Comparison of ENCODE assay signal across 25 mouse cellular contexts in the genomic region with DNA sequence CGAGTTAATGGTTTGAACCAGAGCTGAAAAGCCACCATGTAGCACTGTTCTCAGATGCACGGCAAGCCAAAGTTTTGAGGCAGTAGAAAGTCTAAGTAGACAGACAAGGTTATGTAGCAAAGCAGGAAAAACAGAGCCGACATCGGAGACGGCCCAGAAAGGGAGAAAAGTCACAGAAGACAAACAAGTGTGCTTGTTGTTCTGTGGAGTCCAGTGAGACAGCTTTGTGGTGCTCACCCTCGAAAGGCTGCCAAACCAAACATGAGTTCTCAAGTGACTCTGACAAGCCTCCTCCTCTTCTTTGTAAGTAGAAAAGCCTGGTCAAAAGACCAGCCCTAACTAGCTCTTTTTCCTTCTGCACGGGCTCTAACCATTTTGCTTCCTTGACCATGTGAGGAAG.
A peak's percentile ranks its signal among the peaks of the same experiment; 100 is the strongest.
DNase-seq lines count a peak whose midpoint lies in the region; ATAC-seq and TF ChIP-seq lines count a peak whose summit lies in the region.
"Had no signal": no experiment of that assay in that cellular context is flagged by ENCODE, and none has a peak within 500 bp of the region (broad histone marks: within the 10 kb centered on the region; RNA-seq: fewer than 3 reads in every experiment).

No protein-coding gene starts in this region.

- no peak for TF ChIP-seq POLR2A in liver, adult 2 months (IDR thresholded peaks at IDR 0.05; ENCODE audit: extremely low read depth, insufficient read depth, low read length)

- no peak overlapping the region; the same call in 1 of the 2 replicates for H3K27ac ChIP-seq in heart, embryonic 11.5 days (ENCODE audit: low read depth, low read length)
- H3K27ac ChIP-seq in liver, adult 2 months (replicated peaks; ENCODE audit: insufficient read depth, low read depth, low read length): no peak overlapping the region
- H3K27ac ChIP-seq in liver, postnatal 0 days (ENCODE audit: low read depth): no peak overlapping the region
- H3K27ac ChIP-seq in forebrain, postnatal 0 days (ENCODE audit: low read depth, low read length): no peak overlapping the region
- H3K27ac ChIP-seq: forebrain, embryonic 10.5 days; hindbrain, embryonic 10.5 days; intestine, embryonic 15.5 days; layer of hippocampus, adult 2 months; midbrain, embryonic 13.5 days; stomach, postnatal 0 days had no signal

- H3K4me3 ChIP-seq in heart, embryonic 11.5 days (ENCODE audit: low read depth, low read length): no peak overlapping the region
- H3K4me3 ChIP-seq in liver, adult 2 months (ENCODE audit: insufficient read depth, low read depth, low read length): no peak overlapping the region
- no peak overlapping the region for H3K4me3 ChIP-seq in liver, postnatal 0 days (ENCODE audit: low read depth, low read length)
- no peak overlapping the region for H3K4me3 ChIP-seq in forebrain, postnatal 0 days (ENCODE audit: low read depth, low read length)
- H3K4me3 ChIP-seq: forebrain, embryonic 10.5 days; hindbrain, embryonic 10.5 days; intestine, embryonic 15.5 days; layer of hippocampus, adult 2 months; midbrain, embryonic 13.5 days had no signal

- WGBS in heart, embryonic 11.5 days (ENCODE audit: insufficient replicate concordance): 67% methylated on average over 7 of the region's 7 CpGs
- 49% methylated on average over 7 of the region's 7 CpGs for WGBS in liver, adult 2 months
- WGBS in liver, postnatal 0 days (ENCODE audit: insufficient replicate concordance): 67% methylated on average over 7 of the region's 7 CpGs
- WGBS in forebrain, postnatal 0 days: 41% methylated on average over 7 of the region's 7 CpGs

- no peaks in the 10 kb centered on the region for H3K36me3 ChIP-seq in heart, embryonic 11.5 days (ENCODE audit: control insufficient read depth, insufficient read depth, low read length)
- H3K36me3 ChIP-seq in liver, adult 2 months (ENCODE audit: control insufficient read depth, insufficient read depth, low read length): no peaks in the 10 kb centered on the region
- no peaks in the 10 kb centered on the region for H3K36me3 ChIP-seq in liver, postnatal 0 days (replicated peaks; ENCODE audit: insufficient read depth, low read length)
- no peaks in the 10 kb centered on the region for H3K36me3 ChIP-seq in forebrain, postnatal 0 days (ENCODE audit: insufficient read depth)
- H3K36me3 ChIP-seq: forebrain, embryonic 10.5 days; hindbrain, embryonic 10.5 days; intestine, embryonic 15.5 days; midbrain, embryonic 13.5 days had no signal

- H3K79me2 ChIP-seq in liver, adult 2 months (ENCODE audit: control insufficient read depth, insufficient read depth, low read length): no peaks in the 10 kb centered on the region

- no peak for ATAC-seq in heart, embryonic 11.5 days (replicated peaks; ENCODE audit: insufficient number of reproducible peaks, low FRiP score, low TSS enrichment)
- ATAC-seq in liver, postnatal 0 days: no peak
- no peak for ATAC-seq in forebrain, postnatal 0 days
- ATAC-seq: CD4-positive, CD25-positive, alpha-beta regulatory T cell, adult 4 months; forebrain, embryonic 16.5 days; hindbrain, embryonic 16.5 days; intestine, embryonic 15.5 days had no signal

- H3K27me3 ChIP-seq in heart, embryonic 11.5 days (ENCODE audit: control insufficient read depth, insufficient read depth, low read length): no peaks in the 10 kb centered on the region
- H3K27me3 ChIP-seq in liver, adult 2 months (ENCODE audit: control insufficient read depth, insufficient read depth, low read length): no peaks in the 10 kb centered on the region
- H3K27me3 ChIP-seq in liver, postnatal 0 days (ENCODE audit: insufficient read depth, low read length): no peaks in the 10 kb centered on the region
- H3K27me3 ChIP-seq in forebrain, postnatal 0 days (ENCODE audit: insufficient read depth, low read length): no peaks in the 10 kb centered on the region
- H3K27me3 ChIP-seq: intestine, embryonic 15.5 days had no signal

- H3K4me1 ChIP-seq in heart, embryonic 11.5 days (ENCODE audit: control insufficient read depth, insufficient read depth, low read length): 0 out of 2 replicates have a peak, but pooled peaks cover 3% of the 10 kb centered on the region
- peaks cover 11% of the 10 kb centered on the region for H3K4me1 ChIP-seq in liver, adult 2 months (ENCODE audit: control insufficient read depth, insufficient read depth, low read length)
- H3K4me1 ChIP-seq in liver, postnatal 0 days (ENCODE audit: insufficient read depth): peaks cover 14% of the 10 kb centered on the region
- no peaks in the 10 kb centered on the region for H3K4me1 ChIP-seq in forebrain, postnatal 0 days (ENCODE audit: insufficient read depth)

- no peak overlapping the region for H3K9ac ChIP-seq in heart, embryonic 11.5 days (ENCODE audit: low read depth, low read length)
- H3K9ac ChIP-seq in liver, adult 2 months (ENCODE audit: low read depth, low read length): no peak overlapping the region
- no peak overlapping the region for H3K9ac ChIP-seq in liver, postnatal 0 days (replicated peaks)
- no peak overlapping the region for H3K9ac ChIP-seq in forebrain, postnatal 0 days
- H3K9ac ChIP-seq: intestine, embryonic 15.5 days; midbrain, embryonic 13.5 days had no signal

- H3K4me2 ChIP-seq in heart, embryonic 11.5 days: no peak overlapping the region
- H3K4me2 ChIP-seq in liver, postnatal 0 days (ENCODE audit: low read depth, low read length): no peak overlapping the region
- H3K4me2 ChIP-seq in forebrain, postnatal 0 days (ENCODE audit: low read depth): no peak overlapping the region
- H3K4me2 ChIP-seq: intestine, embryonic 15.5 days; liver, embryonic 11.5 days; midbrain, embryonic 13.5 days had no signal

- no peaks in the 10 kb centered on the region for H3K9me3 ChIP-seq in heart, embryonic 11.5 days (replicated peaks; ENCODE audit: control insufficient read depth, low read length)
- no peaks in the 10 kb centered on the region for H3K9me3 ChIP-seq in liver, postnatal 0 days (ENCODE audit: low read length)
- no peaks in the 10 kb centered on the region for H3K9me3 ChIP-seq in forebrain, postnatal 0 days (ENCODE audit: low read length)
- H3K9me3 ChIP-seq: forebrain, embryonic 10.5 days; hindbrain, embryonic 10.5 days; intestine, embryonic 15.5 days; midbrain, embryonic 13.5 days had no signal

- no peak for TF ChIP-seq EP300 in liver, postnatal 0 days (IDR thresholded peaks at IDR 0.05; ENCODE audit: low read depth)

- TF ChIP-seq CTCF in liver, adult 2 months (IDR thresholded peaks at IDR 0.05; ENCODE audit: low read depth, low read length): no peak
- no peak for TF ChIP-seq CTCF in liver, postnatal 0 days (IDR thresholded peaks at IDR 0.05; ENCODE audit: low read depth)
- TF ChIP-seq CTCF in forebrain, postnatal 0 days (IDR thresholded peaks at IDR 0.05; ENCODE audit: low read depth): no peak

- DNase-seq in heart, adult 11 months: peak; percentile 93
- DNase-seq in liver, adult 2 months (ENCODE audit: extremely low read depth, low read depth, low spot score): peak; percentile 47
- no peak for DNase-seq in liver, postnatal 0 days
- peak; percentile 53 for DNase-seq in kidney, postnatal 14 days
- no peak for DNase-seq in B cell, adult 2 months
- no peak for DNase-seq in forebrain, postnatal 0 days
- DNase-seq: adrenal gland, postnatal 25 days; cerebellum, adult 9-10 months; gastrocnemius, postnatal 36 days; lung, adult 18-20 months; lung, postnatal 14 days; right cerebral cortex, postnatal 14 days; thymus, adult 2 months; thymus, postnatal 4 days had no signal

Comparison
In these comparisons a context has a peak if more than half of its experiments do, and no peak if none do; other contexts are left out.
1. DNase-seq: peak in heart, adult 11 months (single experiment), liver, adult 2 months (single experiment) and kidney, postnatal 14 days (single experiment); none in liver, postnatal 0 days (single experiment), B cell, adult 2 months (0 of 2) and forebrain, postnatal 0 days (single experiment).